Mouse (Mus musculus): ENCODE measurements at regions not wholly inside any gene's neighbourhood (a gene's known extent, or its start where the extent isn't known, plus 50 kb on each side); places are given as distances from the start of the nearest gene placed in this dataset.
"Not testable (repeated sequence)": the region's sequence is repeated elsewhere in the genome, so short reads cannot be mapped to it uniquely, and the experiment has no call there.

GRCm38 (mm10) chr14:76760509-76761023 is 203.9 kb upstream of the Serp2 start:
- DNase-seq (ENCODE audit: low spot score in 2 of 2) = peak in 1 of 2 experiments; percentile 31

DNA sequence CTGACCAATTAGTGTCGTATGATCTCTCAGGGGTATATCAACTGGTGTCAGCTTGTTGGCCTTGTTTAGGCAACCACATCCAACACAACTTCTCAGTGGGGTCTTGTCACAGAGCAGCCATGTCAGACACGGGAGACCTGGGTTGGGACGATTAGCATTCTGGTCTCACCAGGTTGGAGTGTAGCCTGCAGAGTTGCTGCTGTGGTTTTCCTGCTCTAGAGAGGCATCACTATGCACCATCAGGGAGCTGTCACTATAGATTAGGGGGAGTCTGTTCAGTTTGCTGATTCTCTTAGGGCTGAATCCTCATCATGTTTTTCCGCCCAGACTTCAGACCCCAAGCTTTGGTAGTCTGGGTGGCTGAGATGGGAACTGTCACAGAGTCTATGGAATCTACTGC is 202.7 kb upstream of the Serp2 start:
- no peak for DNase-seq (ENCODE audit: low spot score in 2 of 2)

DNA sequence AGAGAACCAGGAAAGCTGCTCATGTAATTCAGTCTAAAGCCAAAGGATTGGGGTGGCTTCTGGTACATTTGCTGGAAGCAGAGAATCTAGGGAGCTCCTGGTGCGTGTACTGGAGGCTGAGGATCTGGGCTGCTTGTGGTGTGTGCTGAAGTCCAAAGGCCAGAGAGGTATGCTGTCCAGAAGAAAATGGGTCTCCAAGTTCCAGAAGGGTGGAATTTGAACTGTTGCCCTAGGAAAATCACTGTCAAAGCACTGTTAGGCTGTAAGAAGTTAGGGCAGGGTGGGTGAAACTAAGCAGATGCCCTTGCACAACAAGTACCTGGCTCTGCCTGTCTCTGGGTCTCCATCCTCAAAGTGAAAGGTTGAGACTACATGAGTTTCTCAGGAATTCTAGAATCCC is 201.9 kb upstream of the Serp2 start:
- DNase-seq (ENCODE audit: low spot score in 2 of 2) = no peak

DNA sequence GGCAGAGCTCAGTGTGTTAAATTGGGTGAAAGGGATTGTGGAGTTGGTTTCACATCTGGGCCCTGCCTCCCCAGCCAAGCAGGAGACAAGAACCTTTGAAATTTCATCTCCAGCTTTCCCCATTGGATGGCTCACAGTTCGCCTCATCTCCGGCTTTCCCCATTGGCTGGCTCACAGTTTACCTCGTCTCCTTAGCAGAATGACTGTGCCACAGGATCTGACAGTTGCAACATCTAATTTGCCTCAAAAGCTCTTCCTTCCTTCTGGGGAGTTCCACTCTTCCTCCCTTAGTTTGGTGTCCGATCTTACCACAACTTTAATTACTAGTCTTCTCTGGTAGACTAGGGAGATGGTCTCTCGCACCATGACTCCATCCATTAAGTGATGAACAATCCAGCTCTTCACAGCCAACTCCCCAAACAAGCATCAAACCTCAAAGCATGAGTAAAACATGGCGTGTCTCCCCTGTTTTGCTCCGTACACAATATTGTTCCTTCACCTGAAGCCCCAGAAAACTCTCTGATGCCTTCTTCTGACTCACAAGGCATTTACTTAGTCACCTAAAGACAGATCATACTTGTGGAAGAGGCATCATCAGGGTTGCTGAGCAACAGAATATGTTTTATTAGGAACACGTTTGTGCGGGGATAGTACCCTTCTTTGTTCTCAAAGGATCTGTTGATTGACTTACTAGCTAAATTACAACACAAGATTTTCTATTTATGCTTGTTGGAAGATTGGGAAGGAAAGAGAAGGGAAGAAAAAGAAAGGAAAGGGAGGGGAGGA is 199.1 kb upstream of the Serp2 start:
- DNase-seq (ENCODE audit: low spot score in 2 of 2) = no peak

DNA sequence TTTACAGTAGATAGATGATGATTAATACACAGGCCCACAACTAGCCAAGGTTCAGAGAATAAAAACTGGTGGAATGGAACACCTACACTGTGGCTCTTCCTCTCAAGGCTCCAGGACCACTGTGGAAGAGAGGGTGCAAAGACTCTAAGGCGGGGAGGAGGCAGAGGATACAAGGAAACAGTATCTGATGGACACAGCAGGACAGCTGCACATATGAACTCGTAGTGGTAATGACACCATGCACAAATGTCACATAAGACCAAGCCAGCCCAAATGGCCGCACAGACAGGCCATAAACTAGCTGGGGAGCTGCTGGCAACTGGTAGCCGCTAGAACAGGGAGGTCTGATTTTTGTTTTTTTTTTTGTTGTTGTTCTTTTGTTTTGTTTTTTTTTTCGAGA is 197.0 kb upstream of the Serp2 start:
- DNase-seq (ENCODE audit: low spot score in 2 of 2) = no peak

- DNase-seq (ENCODE audit: low spot score in 2 of 2) = no peak
Observed at GRCm38 (mm10) chr14:76749178-76749577, 192.5 kb upstream of the Serp2 start.

DNA sequence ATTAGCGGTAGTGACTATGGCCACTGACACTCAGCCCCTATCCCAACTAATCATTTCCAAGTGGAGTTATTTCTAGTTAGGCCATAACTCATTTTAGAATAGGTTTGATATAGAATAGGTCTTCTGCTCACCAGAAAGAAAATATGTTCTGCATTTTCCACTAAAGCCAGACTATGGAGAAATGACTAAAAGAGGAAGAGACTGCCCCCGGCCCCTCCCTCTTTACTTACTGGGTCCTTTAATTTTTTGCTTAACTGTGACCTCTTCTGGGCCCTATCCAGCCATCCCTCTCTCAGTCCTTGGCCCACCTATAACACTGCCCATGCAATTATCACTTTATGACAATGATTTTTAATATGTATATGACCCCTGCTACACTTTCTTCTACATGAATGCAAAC is 192.0 kb upstream of the Serp2 start:
- no peak for DNase-seq (ENCODE audit: low spot score in 2 of 2)

DNA sequence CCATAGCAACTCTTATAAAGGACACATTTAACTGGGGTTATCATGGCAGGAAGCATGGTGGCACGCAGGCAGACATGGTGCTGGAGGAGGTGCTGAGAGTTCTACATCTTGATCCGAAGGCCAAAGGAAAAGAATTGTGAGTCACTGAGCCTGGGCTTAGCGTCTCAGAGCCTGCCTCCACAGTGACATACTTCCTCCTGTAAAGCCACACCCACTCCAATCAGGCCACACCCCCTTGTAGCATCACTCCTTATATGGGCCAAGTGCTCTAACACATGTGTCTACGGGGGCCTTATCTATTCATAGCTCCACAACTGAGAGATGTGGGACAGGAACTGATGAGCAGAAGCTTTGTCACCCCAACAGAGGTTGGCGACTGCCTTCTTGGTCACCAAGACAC is 191.1 kb upstream of the Serp2 start:
- DNase-seq (ENCODE audit: low spot score in 2 of 2) = no peak

DNA sequence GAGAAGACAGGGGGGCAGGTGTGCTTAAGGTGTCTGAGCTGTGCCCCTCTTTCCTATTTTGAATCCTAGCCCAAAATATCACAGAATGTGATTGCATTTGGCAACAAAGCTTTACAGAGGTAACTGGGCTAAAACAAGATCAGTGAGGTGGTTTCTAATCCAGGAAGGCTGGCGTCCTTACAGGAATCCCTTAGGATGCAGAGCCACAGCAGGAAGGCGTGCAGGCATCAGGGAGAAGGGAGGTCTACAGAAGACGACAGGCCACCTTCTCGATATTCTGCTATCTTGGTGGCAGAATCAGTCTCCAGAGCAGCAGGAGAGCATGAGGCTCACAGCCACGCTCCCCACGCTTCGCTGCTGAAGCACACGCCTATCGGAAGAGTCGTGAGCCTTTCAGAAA is 189.6 kb upstream of the Serp2 start:
- no peak for DNase-seq (ENCODE audit: low spot score in 2 of 2)

GRCm38 (mm10) chr14:76744674-76745433 is 188.2 kb upstream of the Serp2 start:
- no peak for DNase-seq (ENCODE audit: low spot score in 2 of 2)

GRCm38 (mm10) chr14:76742297-76742696 is 185.6 kb upstream of the Serp2 start:
- DNase-seq (ENCODE audit: low spot score in 2 of 2) = no peak

DNA sequence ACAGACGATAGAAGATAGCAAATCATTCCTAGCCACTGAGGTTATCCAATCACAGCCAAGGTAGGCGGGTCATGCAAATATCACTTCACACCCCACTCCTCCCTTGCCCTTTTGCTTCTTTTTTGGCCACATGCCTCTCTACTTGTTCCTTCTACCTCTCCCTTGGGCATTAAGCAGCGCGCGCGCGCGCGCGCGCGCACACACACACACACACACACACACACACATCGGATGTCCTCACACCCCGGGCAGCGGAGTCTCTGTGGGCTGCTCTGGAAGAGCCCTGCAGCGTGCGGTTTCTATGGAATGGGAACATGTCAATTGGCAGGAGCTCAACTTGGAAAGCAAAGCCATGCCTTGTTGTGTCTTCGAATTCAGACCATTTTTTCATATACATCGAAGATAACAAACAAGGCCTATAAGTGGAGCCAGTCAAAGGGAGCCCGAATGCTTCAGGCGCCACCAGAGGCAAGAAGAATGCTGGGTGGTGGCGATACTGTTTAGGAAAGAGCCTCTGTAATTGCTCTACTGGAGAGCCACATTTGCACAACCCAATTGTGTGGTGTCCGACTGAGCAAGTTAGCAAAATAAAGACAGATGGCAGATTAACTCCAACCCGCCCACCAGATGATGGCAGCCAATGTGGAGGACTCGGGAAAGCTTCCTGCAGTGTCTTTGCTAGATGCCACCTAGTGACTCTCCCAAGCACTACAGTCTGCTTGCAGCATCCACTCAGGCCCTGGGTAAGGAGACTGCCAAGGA is 183.3 kb upstream of the Serp2 start:
- no peak for DNase-seq (ENCODE audit: low spot score in 2 of 2)

- DNase-seq (ENCODE audit: low spot score in 2 of 2) = no peak
Observed at GRCm38 (mm10) chr14:76735997-76736396, 179.3 kb upstream of the Serp2 start.

GRCm38 (mm10) chr14:76735107-76735506 is 178.4 kb upstream of the Serp2 start:
- DNase-seq (ENCODE audit: low spot score in 2 of 2) = no peak

DNA sequence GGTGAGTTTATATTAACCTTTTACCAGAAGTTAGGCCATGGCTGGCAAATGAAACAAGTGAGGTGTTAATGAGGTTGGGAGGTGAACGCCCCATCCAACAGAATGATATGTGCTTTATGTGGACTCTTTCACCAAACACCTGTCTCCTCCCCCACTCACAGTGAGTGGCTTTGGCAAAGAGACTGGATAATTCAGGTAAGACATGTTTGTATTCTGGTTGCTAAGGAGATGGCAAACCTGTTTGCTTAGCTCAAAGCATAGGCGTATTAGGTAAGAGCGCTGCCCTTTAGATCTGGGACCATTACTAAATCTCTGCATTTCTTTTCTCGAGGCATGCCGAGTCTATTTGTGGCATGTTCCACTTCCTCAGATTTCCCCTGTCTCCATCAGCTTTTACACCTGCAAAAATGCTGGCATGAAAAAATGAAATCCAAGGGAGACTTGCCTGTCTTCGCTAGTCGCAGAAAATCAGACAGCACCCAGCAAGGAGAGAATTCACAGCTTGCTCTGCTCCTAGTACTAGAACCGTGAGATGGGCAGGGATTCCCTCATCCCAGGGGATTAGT is 176.7 kb upstream of the Serp2 start:
- DNase-seq (ENCODE audit: low spot score in 2 of 2) = no peak

- no peak for DNase-seq (ENCODE audit: low spot score in 2 of 2)
Observed at GRCm38 (mm10) chr14:76731096-76731986, 174.7 kb upstream of the Serp2 start.

DNA sequence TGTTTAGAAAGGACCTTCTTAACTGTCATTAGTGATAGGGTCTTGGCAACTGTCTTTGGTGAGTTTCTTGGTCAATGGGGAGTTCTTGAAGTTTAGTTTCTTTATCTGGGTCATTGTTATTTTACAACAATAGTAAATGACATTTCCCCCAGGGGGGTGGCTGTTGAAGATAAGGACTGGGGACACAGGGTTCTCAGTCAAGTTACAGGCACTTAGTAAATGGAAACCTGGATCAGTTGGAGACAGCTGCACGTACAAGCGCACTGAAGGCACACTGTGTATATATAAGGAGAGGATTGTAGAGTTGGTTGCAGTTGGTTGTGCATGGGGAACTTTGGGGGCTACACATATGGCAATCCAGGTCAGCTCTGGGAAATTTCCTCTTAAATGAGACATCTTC is 169.2 kb upstream of the Serp2 start:
- no peak for DNase-seq (ENCODE audit: low spot score in 2 of 2)

DNA sequence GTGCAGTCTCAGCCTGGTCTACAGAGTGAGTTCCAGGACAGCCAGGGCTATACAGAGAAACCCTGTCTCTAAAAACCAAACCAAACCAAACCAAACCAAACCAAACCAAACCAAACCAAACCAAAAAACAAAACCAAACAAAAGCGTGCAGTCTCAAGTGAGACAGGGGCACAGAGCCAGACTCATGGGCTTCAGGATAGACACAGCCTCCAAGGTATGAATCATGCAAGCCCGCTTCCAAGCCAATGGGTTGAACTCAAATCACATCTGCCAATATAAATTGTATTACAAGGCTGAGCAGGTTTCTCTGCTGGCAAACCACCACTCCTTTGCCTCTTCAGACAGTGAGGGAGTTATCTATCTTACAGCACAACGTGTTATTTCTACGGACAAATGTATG is 168.5 kb upstream of the Serp2 start:
- not testable (repeated sequence) for DNase-seq (ENCODE audit: low spot score in 2 of 2)

- DNase-seq (ENCODE audit: low spot score in 2 of 2) = no peak
Observed at GRCm38 (mm10) chr14:76724826-76725225, 168.1 kb upstream of the Serp2 start.

- DNase-seq (ENCODE audit: low spot score in 2 of 2) = no peak
Observed at GRCm38 (mm10) chr14:76724395-76724794, 167.7 kb upstream of the Serp2 start.
